Mouse (Mus musculus): ENCODE data around the gene Fam168a.
"Not testable (repeated sequence)": the region's sequence is repeated elsewhere in the genome, so short reads cannot be mapped to it uniquely, and the experiment has no call there.

The Fam168a gene

GRCm38 (mm10) chr7:100699771-100700770 lies 6.4 kb upstream of the Fam168a start:
- DNase-seq (ENCODE audit: low read depth, low spot score), result no peak

GRCm38 (mm10) chr7:100706883-100707480 lies 547 bp downstream of the Fam168a start:
- no peak for DNase-seq (ENCODE audit: low read depth, low spot score)

- DNase-seq (ENCODE audit: low read depth, low spot score), result no peak
Observed at GRCm38 (mm10) chr7:100718741-100719140, 12.3 kb downstream of the Fam168a start.

- no peak for DNase-seq (ENCODE audit: low read depth, low spot score)
Observed at GRCm38 (mm10) chr7:100722268-100722667, 15.8 kb downstream of the Fam168a start.

- DNase-seq (ENCODE audit: low read depth, low spot score), result no peak
Observed at GRCm38 (mm10) chr7:100723453-100724294, 17.2 kb downstream of the Fam168a start.

- DNase-seq (ENCODE audit: low read depth, low spot score), result no peak
Observed at GRCm38 (mm10) chr7:100727538-100728085, 21.2 kb downstream of the Fam168a start.

GRCm38 (mm10) chr7:100729778-100730177 lies 23.3 kb downstream of the Fam168a start:
- no peak for DNase-seq (ENCODE audit: low read depth, low spot score)

GRCm38 (mm10) chr7:100732341-100733050 lies 26.1 kb downstream of the Fam168a start:
- DNase-seq (ENCODE audit: low read depth, low spot score), result no peak

GRCm38 (mm10) chr7:100733051-100733813 lies 26.8 kb downstream of the Fam168a start:
- no peak for DNase-seq (ENCODE audit: low read depth, low spot score)

GRCm38 (mm10) chr7:100734201-100734600 lies 27.8 kb downstream of the Fam168a start:
- DNase-seq (ENCODE audit: low read depth, low spot score), result no peak

GRCm38 (mm10) chr7:100734905-100735304 lies 28.5 kb downstream of the Fam168a start:
- not testable (repeated sequence) for DNase-seq (ENCODE audit: low read depth, low spot score)

GRCm38 (mm10) chr7:100736131-100736530 lies 29.7 kb downstream of the Fam168a start:
- DNase-seq (ENCODE audit: low read depth, low spot score), result no peak

- DNase-seq (ENCODE audit: low read depth, low spot score), result no peak
Observed at GRCm38 (mm10) chr7:100744372-100744771, 37.9 kb downstream of the Fam168a start.

GRCm38 (mm10) chr7:100750101-100750500 lies 43.7 kb downstream of the Fam168a start:
- no peak for DNase-seq (ENCODE audit: low read depth, low spot score)

- DNase-seq (ENCODE audit: low read depth, low spot score), result no peak
Observed at GRCm38 (mm10) chr7:100758718-100759117, 52.3 kb downstream of the Fam168a start.

- DNase-seq (ENCODE audit: low read depth, low spot score), result no peak
Observed at GRCm38 (mm10) chr7:100762726-100763125, 56.3 kb downstream of the Fam168a start.

- DNase-seq (ENCODE audit: low read depth, low spot score), result no peak
Observed at GRCm38 (mm10) chr7:100767568-100767967, 61.1 kb downstream of the Fam168a start.

GRCm38 (mm10) chr7:100768009-100768408 lies 61.6 kb downstream of the Fam168a start:
- no peak for DNase-seq (ENCODE audit: low read depth, low spot score)

- no peak for DNase-seq (ENCODE audit: low read depth, low spot score)
Observed at GRCm38 (mm10) chr7:100769534-100770083, 63.2 kb downstream of the Fam168a start.

Data from WW6 (cell line).